Mouse (Mus musculus) layer of hippocampus, adult 11-12 months (tissue): ENCODE measurements at regions not wholly inside any gene's neighbourhood (a gene's known extent, or its start where the extent isn't known, plus 50 kb on each side); places are given as distances from the start of the nearest gene placed in this dataset.

Experiments
- DNase-seq: peaks from one replicate; pipeline ENCODE4 v3.0.0; 2022; ENCODE audit warnings: low spot score

DNA sequence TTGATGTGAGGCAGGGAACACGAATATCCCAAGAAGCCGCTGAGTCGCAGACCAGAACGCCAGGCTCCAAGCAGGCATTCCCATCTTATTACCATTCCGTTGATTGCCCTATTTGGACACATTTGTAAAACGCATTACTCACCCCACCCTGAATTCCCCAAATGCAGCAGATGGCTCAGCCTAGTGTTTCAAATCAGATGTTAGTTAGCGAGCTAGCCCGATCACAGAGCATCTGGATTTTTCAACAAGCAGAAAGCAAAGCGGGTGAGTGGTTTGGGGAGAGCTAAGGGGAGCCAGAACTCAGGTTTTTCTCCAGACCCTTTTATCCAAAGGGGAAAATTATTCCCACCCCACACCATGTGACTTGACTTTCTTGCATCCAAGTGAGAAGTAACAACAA is 273.2 kb downstream of the Rwdd3 start:
- DNase-seq, result peak; percentile 52

- no peak for DNase-seq
These were observed 273.7 kb downstream of the Rwdd3 start for GRCm38 (mm10) chr3:120897758-120898157.

DNA sequence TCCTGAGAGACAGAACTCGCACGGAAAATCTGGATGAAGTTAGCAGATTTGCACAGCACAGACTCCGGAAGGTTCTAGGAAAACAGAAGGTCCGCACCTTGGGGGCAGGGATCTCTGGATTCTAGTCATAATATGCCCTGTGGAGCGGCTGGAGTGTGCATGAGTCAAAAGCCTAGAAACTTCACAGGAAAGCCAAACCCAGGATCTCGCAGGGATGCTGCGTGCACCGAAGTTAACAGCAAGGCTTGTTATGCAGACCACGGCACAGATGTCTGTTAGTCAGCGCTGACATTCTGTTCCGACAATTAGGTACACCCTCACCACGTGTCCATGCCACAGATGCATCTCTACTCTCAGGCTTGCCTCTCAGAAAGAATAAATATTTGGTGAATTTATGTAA is 274.3 kb downstream of the Rwdd3 start:
- DNase-seq, result peak; percentile 66

DNA sequence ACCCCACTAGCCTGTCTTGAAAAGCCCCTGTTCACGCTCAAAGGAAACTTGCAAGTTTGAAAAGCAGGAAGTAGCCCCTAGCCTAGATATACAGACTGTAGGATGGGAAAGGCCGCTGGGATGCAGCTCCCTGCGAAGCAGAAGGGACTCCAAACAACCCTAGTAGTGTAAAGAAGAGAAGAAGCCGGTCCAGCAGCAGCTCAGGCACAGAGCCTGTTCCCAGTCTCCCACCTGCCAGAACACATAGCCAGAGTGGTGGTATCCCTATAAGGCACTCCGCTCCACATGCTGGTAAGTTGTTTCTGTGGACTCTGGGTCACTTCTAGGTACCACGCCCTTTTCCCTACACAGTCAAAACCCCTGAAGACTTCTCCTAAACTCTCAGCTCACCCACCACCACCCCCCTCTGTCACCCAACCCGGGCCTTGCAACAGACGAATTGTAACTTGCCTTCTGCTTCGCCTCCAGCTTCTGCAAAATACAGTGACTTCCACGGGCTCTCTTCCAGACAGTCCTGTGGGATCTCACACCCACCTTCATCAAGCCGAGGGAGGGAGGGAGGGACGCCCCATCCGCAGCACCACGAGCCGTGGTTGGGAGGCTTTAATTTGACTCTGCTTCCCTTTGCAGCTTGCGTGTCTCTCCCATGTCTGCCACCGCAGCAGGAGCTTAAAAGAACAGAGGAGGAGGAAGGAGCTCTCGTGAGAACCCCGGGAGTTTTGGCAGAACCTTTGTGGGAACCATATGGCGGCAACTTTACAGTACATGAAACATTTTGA is 285.2 kb downstream of the Rwdd3 start:
- DNase-seq, result peak; percentile 59

GRCm38 (mm10) chr3:120885401-120885800 is 286.1 kb downstream of the Rwdd3 start:
- no peak for DNase-seq

- DNase-seq, result no peak
These were observed 287.3 kb downstream of the Rwdd3 start for GRCm38 (mm10) chr3:120884189-120884588.

GRCm38 (mm10) chr3:120883650-120884049 is 287.8 kb downstream of the Rwdd3 start:
- no peak for DNase-seq

GRCm38 (mm10) chr3:120879409-120879808 is 292.1 kb downstream of the Rwdd3 start:
- DNase-seq, result no peak

DNA sequence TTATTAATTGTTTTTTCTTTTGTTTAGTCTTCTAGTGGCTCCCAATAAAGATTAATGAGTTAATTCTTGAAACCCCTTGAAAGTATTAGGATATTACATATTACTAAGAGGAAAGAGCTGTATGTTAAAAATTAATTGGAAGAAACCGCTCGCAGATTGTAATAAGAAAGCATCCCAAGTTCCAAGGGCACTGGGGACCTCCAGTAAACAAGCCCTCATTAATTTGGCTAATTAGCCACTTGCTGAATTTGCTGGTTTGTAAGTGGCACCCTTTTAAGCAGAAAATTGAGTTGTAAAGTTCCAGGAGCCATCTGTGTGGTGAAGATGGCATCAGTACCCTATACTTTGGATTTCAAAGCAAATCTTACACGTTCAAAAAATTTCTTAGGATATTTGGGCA is 295.8 kb downstream of the Rwdd3 start:
- DNase-seq, result no peak

DNA sequence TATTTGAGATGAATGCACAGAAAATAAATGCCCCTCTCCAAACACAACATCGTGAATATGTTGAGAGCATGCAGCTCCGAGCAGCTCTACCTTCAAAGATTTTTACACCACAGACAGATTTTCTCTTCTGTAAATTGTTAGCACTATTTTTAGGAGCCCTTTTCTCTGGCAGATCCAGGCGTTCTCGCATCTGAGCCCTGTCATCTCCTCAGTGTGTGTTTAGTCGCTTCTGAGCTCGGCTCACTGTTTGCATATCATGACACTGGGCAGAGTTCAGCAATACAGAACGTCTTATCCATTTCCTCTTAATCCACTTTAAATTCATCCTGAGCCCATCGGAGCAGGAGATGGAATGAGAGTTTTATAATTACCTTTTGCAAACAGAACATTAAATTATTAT is 306.5 kb downstream of the Rwdd3 start:
- DNase-seq, result peak; percentile 30

GRCm38 (mm10) chr3:120861641-120862040 is 309.9 kb downstream of the Rwdd3 start:
- DNase-seq, result no peak

GRCm38 (mm10) chr3:120858281-120858680 is 313.2 kb downstream of the Rwdd3 start:
- no peak for DNase-seq

DNA sequence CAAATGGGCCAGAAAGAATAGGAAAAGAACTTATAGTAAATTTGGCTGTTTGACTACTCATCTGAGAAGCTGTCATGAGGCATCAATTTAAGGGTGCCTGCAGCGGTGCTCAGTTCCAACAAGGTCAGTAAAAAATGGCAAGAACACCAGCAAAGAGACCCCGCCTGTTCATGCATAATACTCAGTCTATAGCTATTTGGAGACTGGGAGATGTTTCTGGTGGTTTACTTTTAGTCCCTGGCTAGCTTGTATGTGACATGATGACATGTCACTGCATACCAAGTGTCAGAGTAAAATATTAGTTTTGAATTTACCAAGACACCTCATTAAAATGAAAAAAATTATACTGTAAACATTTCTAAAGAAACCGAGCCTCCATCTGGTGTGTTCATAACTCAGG is 317.2 kb downstream of the Rwdd3 start:
- DNase-seq, result no peak

DNA sequence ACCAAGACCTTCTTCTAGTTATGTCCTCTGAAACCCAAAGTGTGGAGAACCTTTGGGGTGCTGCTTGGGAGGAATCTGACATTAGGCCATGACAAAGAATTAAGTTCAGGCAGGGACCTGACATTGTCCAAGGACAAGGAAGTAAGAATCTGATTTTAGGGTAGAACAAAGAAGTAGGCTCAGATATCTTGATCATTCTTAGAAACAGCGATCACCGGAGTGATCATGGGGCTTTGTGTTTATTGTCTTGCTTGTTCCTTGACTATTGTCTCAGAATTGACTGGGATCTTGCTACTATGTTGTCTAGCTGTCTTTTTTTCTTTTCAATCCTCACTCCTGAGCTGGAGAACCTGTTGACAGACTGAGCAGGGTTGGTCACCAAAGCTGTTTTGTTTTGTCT is 327.9 kb downstream of the Rwdd3 start:
- no peak for DNase-seq

GRCm38 (mm10) chr3:120823536-120823935 is 348.0 kb downstream of the Rwdd3 start:
- no peak for DNase-seq

DNA sequence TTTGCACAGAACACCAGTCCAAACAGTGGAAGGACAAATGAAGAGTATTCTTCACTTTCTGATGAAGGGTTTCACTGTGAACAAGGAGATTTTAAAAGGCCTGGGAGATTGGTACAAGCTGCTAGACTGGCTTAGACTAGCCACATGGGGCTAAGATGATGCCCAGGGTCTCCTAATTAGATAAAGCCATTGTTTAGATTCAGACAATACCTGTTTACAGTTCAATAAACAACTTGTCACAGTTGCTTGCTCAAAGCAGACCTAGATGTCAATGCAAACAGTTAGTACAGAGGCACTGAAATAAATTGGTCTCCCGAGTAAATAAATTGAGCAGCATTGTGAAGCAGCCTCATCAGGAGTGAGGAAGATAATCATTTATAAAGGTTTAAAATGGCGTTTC is 359.6 kb downstream of the Rwdd3 start:
- no peak for DNase-seq

- no peak for DNase-seq
These were observed 361.0 kb downstream of the Rwdd3 start for GRCm38 (mm10) chr3:120810527-120810926.

DNA sequence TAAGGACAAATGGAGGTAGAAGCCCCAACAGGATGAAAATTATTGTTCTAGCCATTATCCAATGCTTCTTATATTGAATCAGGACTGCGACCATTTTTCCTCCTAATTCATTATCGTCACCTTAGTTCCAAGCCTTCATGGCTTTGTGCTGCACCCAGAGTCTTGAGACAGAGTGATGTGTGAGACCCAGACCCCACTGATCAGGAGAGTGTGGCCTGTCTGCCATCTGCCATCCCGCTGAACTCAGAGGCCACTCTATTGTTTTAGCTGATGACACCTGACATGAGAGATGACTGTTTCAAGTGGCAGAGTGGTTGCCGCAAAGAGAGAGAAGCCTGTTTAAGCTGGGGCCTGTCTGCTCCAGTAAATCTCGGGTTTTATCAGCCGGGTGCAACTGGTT is 361.4 kb downstream of the Rwdd3 start:
- DNase-seq, result no peak

GRCm38 (mm10) chr3:120786659-120787058 is 384.8 kb downstream of the Rwdd3 start:
- peak; percentile 69 for DNase-seq

- DNase-seq, result no peak
These were observed 390.0 kb downstream of the Rwdd3 start for GRCm38 (mm10) chr3:120781486-120781885.

GRCm38 (mm10) chr3:120779091-120779490 is 392.4 kb downstream of the Rwdd3 start:
- DNase-seq, result no peak

DNA sequence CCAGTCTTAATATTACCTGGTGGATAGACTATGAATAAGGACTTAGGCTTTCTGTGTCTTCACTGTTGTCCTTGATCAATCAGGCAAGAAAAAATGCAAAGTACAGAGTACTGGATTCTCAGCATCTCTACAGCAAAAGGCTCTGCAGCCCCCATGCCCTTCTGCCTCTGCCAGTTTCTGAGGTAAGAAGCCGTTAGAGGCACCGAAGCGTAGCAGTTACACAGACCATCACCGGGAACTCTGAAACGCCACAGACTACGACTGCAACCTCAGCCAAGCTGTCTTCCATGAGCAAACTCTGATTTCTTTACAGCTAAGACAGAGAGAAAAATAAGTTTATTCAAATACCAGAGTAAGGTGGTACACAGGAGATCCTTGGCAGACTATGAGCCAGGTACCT is 396.5 kb downstream of the Rwdd3 start:
- no peak for DNase-seq

GRCm38 (mm10) chr3:120761681-120762080 is 409.8 kb downstream of the Rwdd3 start:
- DNase-seq, result no peak

DNA sequence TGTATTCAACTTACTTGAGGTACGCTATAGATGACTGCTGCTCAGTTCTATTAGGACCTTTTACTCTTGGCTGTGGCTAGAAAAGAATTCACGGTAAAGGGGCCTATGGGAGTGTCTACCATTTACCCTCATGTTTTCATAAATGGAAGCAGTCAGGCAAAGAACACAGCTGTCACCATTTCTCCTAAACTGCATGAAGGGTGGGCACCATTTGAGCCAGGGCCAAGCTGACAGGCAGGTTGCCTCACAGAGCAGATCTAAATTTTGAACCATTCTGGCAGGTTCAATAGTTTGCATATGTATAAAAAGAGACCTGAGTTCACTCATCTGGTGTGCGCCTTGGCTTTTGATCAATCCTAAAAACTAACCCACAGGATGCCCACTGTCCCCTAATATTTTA is 410.3 kb downstream of the Rwdd3 start:
- no peak for DNase-seq
